Mouse (Mus musculus): ENCODE data around the gene Cpxm2. TPM values are rescaled to one million over a fixed set of nuclear protein-coding genes. Genes with fewer than 3 reads are reported as not detected.

Gene Cpxm2
- total RNA-seq, 2 experiments from 2014 or later: 35.9 to 58.1 TPM

DNA sequence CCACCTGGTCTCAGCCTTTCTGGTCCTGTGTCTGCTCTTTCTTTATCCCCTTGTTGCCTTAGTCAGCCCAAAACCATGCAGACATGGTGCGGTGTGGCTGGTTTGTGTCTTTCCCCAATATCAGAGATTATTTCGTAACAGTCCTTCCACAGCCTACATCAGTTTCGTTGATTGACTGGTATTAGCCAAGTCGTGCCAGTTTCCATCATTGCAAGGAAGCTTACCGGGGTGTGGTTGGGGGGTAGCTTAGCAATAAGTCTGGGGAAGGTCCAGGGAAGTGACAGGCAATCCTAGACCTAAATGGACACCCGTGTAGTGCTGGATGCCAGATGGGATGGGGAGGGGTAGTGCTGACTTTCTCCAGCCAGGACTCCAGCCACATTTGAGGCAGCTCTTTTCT is 128.9 kb downstream of the Cpxm2 start:
- DNase-seq: no peak

DNA sequence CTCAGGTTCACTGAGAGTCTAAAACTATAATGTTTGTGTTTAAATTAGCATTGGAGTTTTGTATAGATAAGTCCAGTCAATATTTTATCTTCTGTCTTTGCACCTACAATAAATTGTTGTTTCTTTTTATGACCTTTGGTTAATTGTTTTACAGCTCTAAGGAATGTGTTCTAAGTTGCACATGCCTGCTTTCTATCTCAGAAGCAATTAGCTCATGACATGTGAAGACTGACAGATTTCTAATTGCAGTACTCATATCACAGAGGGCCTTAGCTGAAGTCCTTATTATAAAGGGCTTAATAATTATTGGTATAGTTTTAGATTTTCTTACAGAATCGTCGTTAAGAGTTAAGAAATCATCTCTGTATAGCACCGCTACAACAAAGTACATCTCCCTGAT is 138.6 kb downstream of the Cpxm2 start:
- no peak for DNase-seq

DNA sequence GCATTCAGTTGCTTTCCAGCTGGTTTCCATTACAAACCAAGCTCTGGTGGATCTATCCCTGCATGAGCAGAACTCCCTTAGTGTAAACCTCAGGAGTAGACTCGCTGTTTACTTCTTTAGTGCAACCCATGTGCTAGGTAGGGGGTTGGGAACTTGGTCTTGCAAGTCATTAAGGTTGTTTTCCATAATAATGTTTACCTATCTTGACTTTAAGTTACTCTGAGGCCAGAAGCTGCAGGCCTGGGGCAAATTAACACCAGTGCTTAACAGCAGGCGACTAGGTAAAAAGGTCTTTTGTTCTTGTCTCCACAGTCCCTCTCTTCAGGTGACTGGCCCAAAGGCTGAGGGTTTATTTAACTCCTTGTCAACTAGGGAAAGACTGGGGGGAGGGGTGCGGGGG is 139.3 kb downstream of the Cpxm2 start:
- DNase-seq: no peak

DNA sequence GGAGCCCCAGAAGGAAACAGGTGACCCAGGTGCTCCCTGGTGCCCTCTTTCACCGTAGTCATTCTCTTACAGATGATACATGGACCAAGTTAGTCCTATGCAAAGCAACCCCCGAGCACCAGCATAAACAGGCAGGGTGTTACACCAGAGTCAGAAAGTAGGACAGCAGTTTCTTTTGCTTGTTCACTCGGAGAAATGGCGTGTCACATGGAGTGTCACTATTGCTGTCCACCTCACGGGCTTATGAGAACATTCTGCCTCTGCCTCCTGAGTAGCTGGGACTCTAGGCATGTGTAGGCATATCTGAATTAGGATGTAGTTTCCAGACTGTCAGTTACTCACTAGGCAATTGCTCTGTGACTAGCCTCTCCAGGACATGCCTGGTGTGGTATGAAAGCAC is 140.6 kb downstream of the Cpxm2 start:
- no peak for DNase-seq

DNA sequence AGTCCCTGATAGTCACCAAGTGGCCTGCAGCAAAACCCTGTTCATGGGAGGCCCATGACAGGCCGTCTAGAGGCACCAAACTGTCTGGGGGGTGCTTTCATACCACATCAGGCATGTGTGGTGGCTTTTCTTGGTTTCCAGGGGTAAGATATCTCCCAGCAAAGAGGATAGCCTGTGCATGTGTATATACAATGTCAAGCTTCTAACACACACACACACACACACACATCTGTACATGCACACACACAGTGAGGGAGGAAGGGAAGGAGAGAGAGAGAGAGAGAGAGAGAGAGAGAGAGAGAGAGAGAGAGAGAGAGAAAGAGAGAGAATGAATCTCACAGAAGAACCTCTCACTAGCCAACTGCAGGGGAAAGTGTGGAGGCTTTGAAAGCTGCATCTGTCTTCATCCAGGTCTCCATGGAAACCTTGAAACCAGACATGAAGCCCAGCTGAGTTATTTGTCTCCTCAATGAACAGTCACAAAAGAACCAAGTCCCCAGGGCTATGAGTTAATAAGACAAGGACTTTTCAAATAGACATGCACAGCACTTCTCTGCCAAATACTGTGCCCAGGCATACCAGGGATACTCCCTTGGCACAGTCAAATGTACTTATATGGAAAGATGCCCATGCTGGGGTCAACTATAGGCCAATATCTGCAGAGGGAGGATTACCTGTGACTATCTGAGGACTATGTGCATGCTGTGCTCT is 141.4 kb downstream of the Cpxm2 start:
- DNase-seq: no peak

DNA sequence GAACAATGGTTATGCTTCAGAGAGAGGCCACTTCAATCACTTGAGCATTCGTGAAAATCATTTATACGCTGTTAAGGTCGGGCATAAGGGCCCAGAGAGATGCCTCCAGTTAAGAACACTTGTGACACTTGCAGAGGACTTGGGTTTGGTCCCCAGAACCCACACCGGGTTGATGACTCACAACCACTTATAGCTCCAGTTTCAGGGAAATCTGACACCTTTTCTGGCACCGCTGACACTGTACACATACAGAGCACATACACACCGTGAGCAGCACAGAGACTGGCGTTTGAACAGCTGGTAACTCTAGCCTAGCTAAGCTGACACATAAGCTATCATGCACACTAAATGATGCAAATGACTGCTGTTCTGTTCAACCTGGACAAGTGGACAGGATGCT is 145.5 kb downstream of the Cpxm2 start:
- no peak for DNase-seq

DNA sequence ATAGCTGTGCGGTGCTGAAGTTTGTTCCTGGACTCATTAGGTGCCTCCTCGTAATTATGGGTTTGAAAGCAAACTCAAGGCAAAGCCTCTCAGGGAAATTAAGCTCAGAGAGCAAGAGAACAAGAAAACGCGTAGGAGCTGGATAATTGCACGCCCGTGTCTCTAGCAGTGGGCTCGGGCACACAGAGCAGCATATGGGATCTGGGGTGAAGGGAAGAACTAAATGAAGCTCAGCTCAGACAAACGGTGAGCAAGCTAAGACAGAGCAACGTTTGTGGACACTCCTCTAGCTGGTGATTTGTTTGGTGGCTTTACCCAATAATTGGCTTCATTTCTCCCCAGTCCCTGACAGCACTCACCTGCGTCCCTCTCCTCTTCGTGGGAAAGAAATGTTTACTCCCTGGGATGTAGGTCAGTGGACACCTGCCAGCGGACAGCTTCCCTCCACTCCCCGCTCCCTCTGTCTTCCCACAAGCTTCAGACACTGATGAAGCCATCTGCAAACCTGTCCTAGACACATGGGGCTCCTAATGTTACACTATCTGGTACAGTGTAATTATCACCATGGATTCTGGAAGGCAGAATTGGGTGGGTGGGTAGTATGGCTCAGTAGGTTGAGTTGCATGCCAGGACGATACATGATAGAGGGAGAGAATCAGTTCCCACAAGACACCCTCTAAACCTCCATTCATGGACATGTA is 148.4 kb downstream of the Cpxm2 start:
- no peak for DNase-seq

DNA sequence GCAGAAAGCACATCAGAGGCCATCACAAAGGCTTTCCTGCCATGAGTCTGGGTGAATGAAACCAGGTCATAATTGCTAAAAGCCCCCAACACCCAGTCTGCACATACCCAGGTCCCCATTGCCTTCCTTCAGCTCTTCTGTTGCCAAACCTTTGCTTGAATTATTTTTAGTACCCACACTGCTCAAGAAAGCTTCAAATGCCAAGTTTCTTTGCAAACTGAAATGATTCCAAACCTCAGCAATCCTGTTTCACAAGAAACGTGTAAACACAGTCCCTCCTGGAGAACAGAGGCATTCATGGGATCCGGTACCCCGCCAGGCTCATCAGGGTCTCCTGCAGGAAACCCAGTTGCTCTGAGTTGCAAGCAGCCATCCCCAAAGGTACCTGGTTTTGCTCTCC is 161.7 kb downstream of the Cpxm2 start:
- DNase-seq: no peak

DNA sequence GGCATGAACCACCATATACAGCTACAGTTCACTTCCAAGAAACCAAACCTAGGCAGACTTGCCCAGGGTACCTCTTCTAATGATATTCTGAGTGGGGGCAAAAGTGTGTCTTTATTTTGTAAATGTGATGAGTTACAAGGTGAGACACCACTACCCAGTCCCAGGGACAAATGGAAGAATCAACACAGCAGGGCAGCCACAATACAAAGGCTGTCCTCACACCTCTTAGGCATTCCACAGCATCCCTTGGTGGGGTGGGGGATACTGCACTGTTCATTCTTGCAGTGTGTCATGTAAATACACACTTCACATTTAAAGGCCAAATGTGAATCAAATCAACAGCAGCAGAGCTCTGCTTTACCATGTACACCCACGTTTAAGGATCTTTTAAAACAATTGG is 162.3 kb downstream of the Cpxm2 start:
- no peak for DNase-seq

DNA sequence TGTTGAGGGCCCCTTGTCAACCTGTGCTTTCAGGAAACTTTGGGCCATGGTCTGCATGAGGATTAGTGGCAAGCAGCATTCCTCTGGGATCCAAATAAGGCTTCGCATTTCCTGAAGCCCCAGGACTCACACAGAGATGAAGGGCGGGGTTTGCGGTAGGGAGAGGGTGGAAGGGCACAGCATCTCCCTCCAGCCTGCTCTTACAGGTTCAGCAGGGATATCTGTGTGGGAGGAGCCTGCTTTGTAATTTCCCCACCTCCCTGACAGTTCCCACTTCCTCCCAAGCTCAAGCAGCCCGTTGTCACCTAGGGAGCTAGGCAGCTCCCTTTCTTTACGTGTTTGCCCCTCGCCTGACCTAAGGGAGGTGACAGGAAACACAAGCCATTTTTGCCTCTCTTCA is 165.5 kb downstream of the Cpxm2 start:
- DNase-seq: no peak

Other genes with a start within 250 kb of the Cpxm2 start
- not detected for gene Gpr26, start 188.3 kb downstream of the Cpxm2 start, total RNA-seq (2021)
- gene Chst15, start 162.5 kb upstream of the Cpxm2 start, total RNA-seq (2021): 1 to 10 TPM; 6.0 to 9.3 TPM